Mouse (Mus musculus) C2C12 (cell line): Measurements from ENCODE around the gene Chid1. TPM values are rescaled to one million over a fixed set of nuclear protein-coding genes. Genes with fewer than 3 reads are reported as not detected.
"Not testable (repeated sequence)": the region's sequence is repeated elsewhere in the genome, so short reads cannot be mapped to it uniquely, and the experiment has no call there.

Experiments
- H3K27me3 ChIP-seq: one replicate; pipeline ENCODE4 v1.6.1; 2011; ENCODE audit not compliant: control insufficient read depth, insufficient read depth, insufficient read length
- H3K36me3 ChIP-seq: one replicate; pipeline ENCODE4 v1.6.1; 2011; ENCODE audit not compliant: control insufficient read depth, insufficient read depth
- H3K4me3 ChIP-seq: one replicate; pipeline ENCODE4 v1.5.1; 2011; ENCODE audit warnings: mild to moderate bottlenecking, control low read depth; ENCODE audit not compliant: poor library complexity, insufficient read depth, severe bottlenecking
- H3K79me2 ChIP-seq: one replicate; pipeline ENCODE4 v1.6.1; 2011; ENCODE audit not compliant: control insufficient read depth, insufficient read depth
- H3K79me3 ChIP-seq: one replicate; pipeline ENCODE4 v1.6.1; 2011; ENCODE audit warnings: low read depth, control low read depth
- H3ac ChIP-seq: one replicate; pipeline ENCODE3; 2011; ENCODE audit warnings: low read depth; ENCODE audit not compliant: control insufficient read depth, insufficient read length
- CEBPB ChIP-seq: IDR thresholded peaks from one replicate; pipeline ENCODE4 v1.6.1; 2011; ENCODE audit warnings: low read depth, mild to moderate bottlenecking, control low read depth, moderate library complexity
- CTCF ChIP-seq: IDR thresholded peaks from one replicate; pipeline ENCODE4 v1.5.1; 2011; ENCODE audit not compliant: control insufficient read depth, insufficient read depth, insufficient read length
- FOSL1 ChIP-seq: IDR thresholded peaks from one replicate; pipeline ENCODE4 v1.8.0; 2011; ENCODE audit warnings: mild to moderate bottlenecking, low read length; ENCODE audit not compliant: poor library complexity, insufficient read depth, severe bottlenecking
- MAX ChIP-seq: IDR thresholded peaks from one replicate; pipeline ENCODE4 v1.6.1; 2011; ENCODE audit warnings: mild to moderate bottlenecking, control low read depth
- MYOD1 ChIP-seq: IDR thresholded peaks from one replicate; pipeline ENCODE4 v1.6.1; 2011; ENCODE audit warnings: low read depth; ENCODE audit not compliant: control insufficient read depth, insufficient read length
- MYOG ChIP-seq: IDR thresholded peaks from one replicate; pipeline ENCODE4 v1.6.1; 2011; ENCODE audit not compliant: control insufficient read depth, insufficient read length; ENCODE audit errors: extremely low read depth
- USF1 ChIP-seq: IDR thresholded peaks from one replicate; pipeline ENCODE4 v1.6.1; 2011; ENCODE audit warnings: low read depth, mild to moderate bottlenecking, control low read depth, moderate library complexity
- polyA plus RNA-seq: library from polyadenylated mRNA; unstranded; fragments of >200 nt; fragmentation: generic; extraction: Trizol; gene quantifications from one replicate; pipeline ENCODE4 v1.2.1, GENCODE M21; 2012; ENCODE audit warnings: missing spikeins

Gene Chid1
- polyA plus RNA-seq, 1 experiment: 27.4 TPM

GRCm38 (mm10) chr7:141455610-141456314 is 83.9 kb downstream of the Chid1 start:
- Histone ChIP-seq H3K27me3 (no peaks in the 10 kb centered on the region), H3K79me3 (no peaks in the 10 kb centered on the region), H3K36me3 (peaks cover 17% of the 10 kb centered on the region), H3K4me3 (peak overlapping the region; percentile 42), H3ac (peak overlapping the region; percentile 76), H3K79me2 (no peaks in the 10 kb centered on the region)
- no peak for TF ChIP-seq CTCF
- TF ChIP-seq MYOD1: no peak
- TF ChIP-seq CEBPB: no peak
- no peak for TF ChIP-seq FOSL1
- no peak for TF ChIP-seq MYOG
- no peak for TF ChIP-seq MAX
- no peak for TF ChIP-seq USF1

- Histone ChIP-seq H3K27me3 (no peaks in the 10 kb centered on the region), H3K79me2 (peaks cover 6% of the 10 kb centered on the region), H3K4me3 (peak within 1 kb of the TSS; percentile 42), H3K79me3 (peaks cover 2% of the 10 kb centered on the region), H3ac (peak within 1 kb of the TSS; percentile 76), H3K36me3 (peaks cover 24% of the 10 kb centered on the region)
- TF ChIP-seq MAX (peak; percentile 45), FOSL1 (no peak)
Measured at GRCm38 (mm10) chr7:141454967-141455551, 84.6 kb downstream of the Chid1 start, which contains the start of gene Pnpla2. Gene Pnpla2 (plus strand): TSS chr7:141455198.

GRCm38 (mm10) chr7:141453636-141454035 is 86.0 kb downstream of the Chid1 start:
- peaks cover 21% of the 10 kb centered on the region for H3K79me2 ChIP-seq
- H3K4me3 ChIP-seq: no peak overlapping the region
- TF ChIP-seq FOSL1 (no peak), USF1 (no peak), MAX (no peak), MYOG (no peak), CEBPB (no peak), CTCF (no peak), MYOD1 (no peak)
- H3ac ChIP-seq: no peak overlapping the region
- H3K27me3 ChIP-seq: no peaks in the 10 kb centered on the region
- H3K79me3 ChIP-seq: peaks cover 15% of the 10 kb centered on the region
- peaks cover 35% of the 10 kb centered on the region for H3K36me3 ChIP-seq

GRCm38 (mm10) chr7:141451928-141452327 is 87.7 kb downstream of the Chid1 start:
- peaks cover 26% of the 10 kb centered on the region for H3K79me3 ChIP-seq
- no peak overlapping the region for H3ac ChIP-seq
- TF ChIP-seq MYOG: no peak
- peaks cover 43% of the 10 kb centered on the region for H3K36me3 ChIP-seq
- peaks cover 34% of the 10 kb centered on the region for H3K79me2 ChIP-seq
- H3K27me3 ChIP-seq: no peaks in the 10 kb centered on the region
- H3K4me3 ChIP-seq: no peak overlapping the region

- peaks cover 43% of the 10 kb centered on the region for H3K36me3 ChIP-seq
- no peaks in the 10 kb centered on the region for H3K27me3 ChIP-seq
- H3K4me3 ChIP-seq: peak within 1 kb of the TSS; percentile 64
- peak within 1 kb of the TSS; percentile 94 for H3ac ChIP-seq
- H3K79me3 ChIP-seq: peaks cover 26% of the 10 kb centered on the region
- no peak for TF ChIP-seq FOSL1
- no peak for TF ChIP-seq MYOG
- TF ChIP-seq MAX: peak; percentile 81
- TF ChIP-seq USF1: peak; percentile 79
- no peak for TF ChIP-seq MYOD1
- TF ChIP-seq CTCF: no peak
- peak; percentile 24 for TF ChIP-seq CEBPB
- H3K79me2 ChIP-seq: peaks cover 42% of the 10 kb centered on the region
Measured at GRCm38 (mm10) chr7:141447110-141447991, 92.3 kb downstream of the Chid1 start, which contains the start of gene Rplp2. Gene Rplp2 (plus strand): TSS chr7:141447370.

- Histone ChIP-seq H3K79me2 (peaks cover 52% of the 10 kb centered on the region), H3K79me3 (peaks cover 26% of the 10 kb centered on the region), H3K36me3 (peaks cover 37% of the 10 kb centered on the region)
- H3K27me3 ChIP-seq, H3K4me3 ChIP-seq, H3ac ChIP-seq: not testable (repeated sequence)
Measured at GRCm38 (mm10) chr7:141446374-141446773, 93.3 kb downstream of the Chid1 start.
